Mouse (Mus musculus) liver, embryonic 15.5 days (tissue): Measurements from ENCODE around the gene Asic4. TPM values are rescaled to one million over a fixed set of nuclear protein-coding genes. Genes with fewer than 3 reads are reported as not detected.

ENCODE experiments used
- ATAC-seq: fragments of 200-750 bp; cut with Nextera tagmentation; 2 replicates; pipeline ENCODE4 v1.8.0; 2017; ENCODE audit warnings: moderate number of reproducible peaks, mild to moderate bottlenecking, moderate library complexity; ENCODE audit not compliant: insufficient read depth
- H3K27ac ChIP-seq: fragments of 300-500 bp; sonication (generic); replicated peaks from 2 replicates; pipeline ENCODE4 v1.5.1; 2015; ENCODE audit warnings: mild to moderate bottlenecking, inconsistent platforms
- H3K27me3 ChIP-seq: fragments of 300-500 bp; sonication (generic); 2 replicates; pipeline ENCODE4 v1.6.1; 2015; ENCODE audit warnings: mild to moderate bottlenecking, inconsistent platforms
- H3K36me3 ChIP-seq: fragments of 300-500 bp; sonication (generic); replicated peaks from 2 replicates; pipeline ENCODE4 v1.6.1; 2015; ENCODE audit warnings: moderate library complexity, mild to moderate bottlenecking, inconsistent platforms
- H3K4me1 ChIP-seq: fragments of 300-500 bp; sonication (generic); replicated peaks from 2 replicates; pipeline ENCODE4 v1.6.1; 2015; ENCODE audit warnings: inconsistent platforms
- H3K4me2 ChIP-seq: fragments of 300-500 bp; sonication (generic); 2 replicates; pipeline ENCODE4 v1.6.1; 2015; ENCODE audit warnings: moderate library complexity, mild to moderate bottlenecking, inconsistent platforms
- H3K4me3 ChIP-seq: fragments of 300-500 bp; sonication (generic); replicated peaks from 2 replicates; pipeline ENCODE4 v1.5.1; 2015; ENCODE audit warnings: mild to moderate bottlenecking, inconsistent platforms
- H3K9ac ChIP-seq: fragments of 300-500 bp; sonication (generic); 2 replicates; pipeline ENCODE4 v1.6.1; 2015; ENCODE audit warnings: moderate library complexity, mild to moderate bottlenecking, inconsistent platforms
- H3K9me3 ChIP-seq: fragments of 300-500 bp; sonication (generic); replicated peaks from 2 replicates; pipeline ENCODE4 v1.6.1; 2016; ENCODE audit warnings: inconsistent platforms
- WGBS: fragments of 180-500 bp; shearing (Covaris S2); methylation state at CpG from one replicate; pipeline ENCODE4 v1.1.7; 2015; ENCODE audit warnings: mixed read lengths; ENCODE audit not compliant: insufficient replicate concordance; 5-methylcytosine and 5-hydroxymethylcytosine counted together
- polyA plus RNA-seq: library from polyadenylated mRNA; unstranded; fragments of >200 nt; fragmentation: Nextera tagmentation; extraction: Ambion mirVana; gene quantifications from 2 replicates; pipeline ENCODE4 v1.2.1, GENCODE M21; 2015

Asic4 gene
- polyA plus RNA-seq, 1 experiment from 2014 or later: 0.05 TPM

DNA sequence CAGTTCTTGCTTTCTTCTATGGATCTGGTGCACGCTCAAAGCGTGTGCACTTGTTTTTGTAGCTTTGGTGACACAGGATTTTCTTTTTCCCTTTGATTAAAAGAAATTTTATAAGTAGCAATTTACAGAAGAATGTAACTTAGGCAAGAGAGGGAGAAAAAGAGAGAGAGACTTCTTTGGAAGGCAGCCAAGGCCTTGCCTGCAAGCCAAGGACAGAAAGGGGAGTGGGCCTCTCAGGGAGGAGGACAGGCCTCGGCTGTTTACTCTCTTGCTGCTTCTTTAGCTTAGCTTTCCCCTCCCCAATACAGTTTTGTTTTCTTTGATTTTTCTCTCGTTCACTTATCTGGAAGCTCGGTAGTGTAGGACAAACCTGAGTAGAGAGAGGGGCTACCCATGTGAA is 69.3 kb downstream of the Asic4 start:
- WGBS: 65% methylated on average over 5 of the region's 5 CpGs
- H3K4me2 ChIP-seq: no peak overlapping the region
- ATAC-seq: no peak
- H3K4me1 ChIP-seq: peaks cover 17% of the 10 kb centered on the region
- no peaks in the 10 kb centered on the region for H3K9me3 ChIP-seq
- H3K36me3 ChIP-seq: no peaks in the 10 kb centered on the region
- H3K27me3 ChIP-seq: no peaks in the 10 kb centered on the region
- H3K27ac ChIP-seq: no peak overlapping the region
- H3K9ac ChIP-seq: no peak overlapping the region
- no peak overlapping the region for H3K4me3 ChIP-seq

DNA sequence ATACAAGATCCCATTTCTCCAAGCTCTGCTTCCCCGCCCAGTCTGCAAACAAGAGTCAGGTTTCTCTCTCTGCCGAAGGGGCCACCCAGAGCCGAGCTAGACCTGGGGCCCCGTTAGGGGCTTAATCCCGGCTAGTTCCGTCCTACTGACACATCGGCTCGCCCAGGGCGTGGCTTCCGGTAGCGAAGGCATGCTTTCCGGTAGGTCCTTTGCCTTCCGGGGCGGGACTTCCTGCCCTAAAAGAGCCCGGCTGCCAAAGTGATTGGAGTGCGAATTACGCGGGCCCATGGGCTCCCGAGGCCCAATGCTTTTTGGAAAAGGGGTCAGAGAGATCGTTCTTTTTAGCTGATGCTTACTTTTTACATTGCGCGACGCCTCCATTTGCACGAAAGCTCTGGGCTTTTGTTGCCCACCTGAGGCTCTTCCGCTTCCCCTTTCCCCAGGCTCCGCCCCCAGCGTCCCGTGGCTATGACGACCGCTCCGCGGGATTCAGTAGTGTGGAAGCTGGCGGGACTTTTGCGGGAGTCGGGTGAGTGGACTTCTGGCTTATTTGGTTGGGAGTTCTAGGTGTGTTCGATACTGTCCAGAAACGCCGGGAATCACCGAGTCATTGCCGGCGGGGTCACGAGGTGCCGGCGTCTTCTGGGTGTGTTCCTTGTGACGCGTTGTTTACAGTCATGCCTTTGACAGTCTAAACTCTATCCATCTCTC is 71.2 kb downstream of the Asic4 start, which contains the start of gene Stk11ip:
Gene Stk11ip (plus strand): TSS at position 209 of the 711 bp plus-strand sequence.
- H3K4me3 ChIP-seq: peak within 1 kb of the TSS; percentile 79

More for the DNA sequence above, 71.2 kb downstream of the Asic4 start, which contains the start of gene Stk11ip:
- ATAC-seq: peak; percentile 95
- Histone ChIP-seq H3K9me3 (no peaks in the 10 kb centered on the region), H3K9ac (peak within 1 kb of the TSS; percentile 52), H3K27ac (peak within 1 kb of the TSS; percentile 81), H3K4me2 (peak within 1 kb of the TSS; percentile 84), H3K27me3 (no peaks in the 10 kb centered on the region), H3K4me1 (peaks cover 17% of the 10 kb centered on the region), H3K36me3 (no peaks in the 10 kb centered on the region)
- under 1% methylated on average over 46 of the region's 46 CpGs for WGBS

Other genes starting within 250 kb of the Asic4 start
- gene Glb1l, start 239.6 kb upstream of the Asic4 start, polyA plus RNA-seq: 3.2 and 4.5 TPM in 2 replicates
- 80.2 and 84.8 TPM in 2 replicates for gene Stk16, start 239.6 kb upstream of the Asic4 start, polyA plus RNA-seq
- 372 and 392 TPM in 2 replicates for gene Tuba4a, start 230.6 kb upstream of the Asic4 start, polyA plus RNA-seq
- not detected in 2 replicates for gene A630095N17Rik, start 218.3 kb upstream of the Asic4 start, polyA plus RNA-seq
- 28.9 and 32.4 TPM in 2 replicates for gene Dnajb2, start 214.0 kb upstream of the Asic4 start, polyA plus RNA-seq
- gene Ptprn, start 185.9 kb upstream of the Asic4 start, polyA plus RNA-seq: 0.05 and 0.13 TPM in 2 replicates
- not detected in 2 replicates for gene Resp18, start 172.0 kb upstream of the Asic4 start, polyA plus RNA-seq
- gene Dnpep, start 132.4 kb upstream of the Asic4 start, polyA plus RNA-seq: 52.1 and 57.4 TPM in 2 replicates
- 10.3 and 12.8 TPM in 2 replicates for gene Des, start 90.1 kb upstream of the Asic4 start, polyA plus RNA-seq
- gene Speg, start 75.1 kb upstream of the Asic4 start, polyA plus RNA-seq: 8.7 and 9.4 TPM in 2 replicates
- 33.8 and 35.2 TPM in 2 replicates for gene Gmppa, start 14.5 kb upstream of the Asic4 start, polyA plus RNA-seq
- gene Chpf, start 28.9 kb downstream of the Asic4 start, polyA plus RNA-seq: 4.0 and 4.3 TPM in 2 replicates
- 0.06 and 0.15 TPM in 2 replicates for gene Tmem198, start 29.1 kb downstream of the Asic4 start, polyA plus RNA-seq
- 7.3 and 9.4 TPM in 2 replicates for gene Obsl1, start 56.0 kb downstream of the Asic4 start, polyA plus RNA-seq
- gene Inha, start 56.6 kb downstream of the Asic4 start, polyA plus RNA-seq: 0.66 and 0.67 TPM in 2 replicates
- gene Stk11ip, start 71.1 kb downstream of the Asic4 start, polyA plus RNA-seq: 5.1 and 6.6 TPM in 2 replicates
- gene Slc4a3, start 95.8 kb downstream of the Asic4 start, polyA plus RNA-seq: 0.60 and 0.64 TPM in 2 replicates